Mouse (Mus musculus): ENCODE measurements around the gene Bicc1.

The Bicc1 gene

DNA sequence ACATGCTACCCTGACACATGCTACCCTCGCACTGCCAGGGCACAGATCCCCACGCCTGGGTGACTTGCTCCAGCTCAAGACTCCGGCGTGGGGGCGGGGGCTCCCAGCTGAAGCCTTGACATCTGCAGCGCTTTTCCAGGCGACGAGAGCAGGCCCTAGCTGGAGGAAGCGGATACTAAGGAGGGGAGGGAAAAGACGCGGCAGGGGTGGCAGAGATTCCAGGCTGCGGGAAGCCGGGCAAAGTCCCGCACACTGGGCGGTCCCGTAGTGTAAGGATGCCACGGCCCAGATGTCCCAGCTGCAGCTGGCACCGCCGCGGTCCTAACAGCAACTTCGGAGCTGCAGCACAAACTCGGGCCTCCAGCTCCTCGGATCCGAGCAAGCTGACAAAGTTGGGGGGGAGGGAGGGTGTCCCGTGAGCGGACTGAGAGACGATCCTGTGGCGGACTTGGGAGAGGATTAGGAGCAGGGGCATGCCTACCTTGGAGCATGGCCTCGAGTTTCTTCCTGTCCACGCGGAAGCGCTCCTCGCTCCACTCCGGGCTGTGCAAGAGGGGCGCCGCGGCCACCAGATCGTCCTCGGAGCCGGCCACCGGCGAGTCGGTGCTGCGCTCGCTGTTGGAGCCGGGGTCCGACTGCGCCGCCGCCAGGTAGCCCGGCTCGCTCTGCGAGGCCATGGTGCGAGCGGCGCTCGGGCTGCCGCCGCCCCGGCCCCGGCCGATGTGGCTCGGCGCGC, 392 bp downstream of the Bicc1 start:
- DNase-seq (ENCODE audit: low spot score), result peak; percentile 34

- no peak for DNase-seq (ENCODE audit: low spot score)
Measured at GRCm38 (mm10) chr10:71156569-71156968, 2.9 kb downstream of the Bicc1 start.

GRCm38 (mm10) chr10:71153610-71154009, 5.9 kb downstream of the Bicc1 start:
- DNase-seq (ENCODE audit: low spot score), result no peak

DNA sequence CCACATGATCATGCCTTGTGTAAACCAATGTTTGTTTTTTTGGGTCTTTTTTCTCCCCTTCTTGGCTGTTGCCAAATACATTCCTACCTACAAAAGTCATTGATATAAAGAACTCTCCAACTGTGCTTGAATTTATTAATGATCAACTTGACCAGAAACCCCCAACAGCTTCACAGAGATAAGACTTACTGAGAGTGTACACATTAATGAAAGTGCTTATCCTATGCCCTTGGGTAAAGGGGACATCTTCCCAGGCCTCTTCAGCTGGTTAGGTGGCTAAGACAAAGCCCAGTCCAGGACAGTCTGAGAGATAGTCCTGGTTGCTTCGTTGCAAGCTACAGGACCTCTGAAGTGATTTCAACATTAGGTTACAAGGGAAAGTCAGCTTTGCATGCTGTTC, 6.4 kb downstream of the Bicc1 start:
- no peak for DNase-seq (ENCODE audit: low spot score)

DNA sequence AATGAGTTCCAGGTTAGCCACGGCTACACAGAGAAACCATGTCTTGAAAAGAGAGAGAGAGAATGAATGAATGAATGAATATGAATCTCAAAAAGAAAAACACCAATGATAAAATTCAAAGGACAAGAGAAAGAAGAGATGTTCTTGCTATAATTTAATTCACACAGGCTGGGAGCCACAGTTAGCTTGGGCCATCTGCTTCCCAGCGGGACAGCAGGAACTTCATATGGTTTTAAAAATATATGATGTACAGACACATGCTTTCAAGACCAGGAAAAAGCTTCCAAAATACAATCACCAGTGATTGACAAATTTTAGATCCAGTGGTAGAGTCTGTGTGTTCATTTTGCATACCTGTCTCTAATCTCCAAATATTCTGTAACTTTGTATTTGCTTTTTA, 9.0 kb downstream of the Bicc1 start:
- no peak for DNase-seq (ENCODE audit: low spot score)

GRCm38 (mm10) chr10:71148951-71149603, 10.4 kb downstream of the Bicc1 start:
- no peak for DNase-seq (ENCODE audit: low spot score)

DNA sequence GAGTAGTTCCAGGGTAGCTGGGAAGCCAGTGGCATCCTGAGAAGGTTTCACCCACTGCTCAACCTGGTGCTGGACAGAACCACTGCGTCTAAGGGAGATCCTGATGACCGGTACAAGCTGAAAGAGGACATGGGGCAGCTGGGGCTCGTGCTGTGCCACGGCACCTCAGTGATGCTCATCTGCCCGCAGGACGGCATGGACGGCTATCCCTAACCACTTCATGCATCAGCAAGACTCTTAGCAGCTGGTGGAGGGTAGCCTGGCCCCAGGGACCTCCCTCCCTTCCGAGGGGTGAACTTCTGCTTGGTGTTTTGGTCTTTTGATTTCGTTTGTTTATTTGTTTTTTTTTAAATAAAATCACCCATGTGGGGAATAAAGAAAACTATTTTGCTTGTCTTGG, 11.3 kb downstream of the Bicc1 start:
- DNase-seq (ENCODE audit: low spot score), result no peak

DNA sequence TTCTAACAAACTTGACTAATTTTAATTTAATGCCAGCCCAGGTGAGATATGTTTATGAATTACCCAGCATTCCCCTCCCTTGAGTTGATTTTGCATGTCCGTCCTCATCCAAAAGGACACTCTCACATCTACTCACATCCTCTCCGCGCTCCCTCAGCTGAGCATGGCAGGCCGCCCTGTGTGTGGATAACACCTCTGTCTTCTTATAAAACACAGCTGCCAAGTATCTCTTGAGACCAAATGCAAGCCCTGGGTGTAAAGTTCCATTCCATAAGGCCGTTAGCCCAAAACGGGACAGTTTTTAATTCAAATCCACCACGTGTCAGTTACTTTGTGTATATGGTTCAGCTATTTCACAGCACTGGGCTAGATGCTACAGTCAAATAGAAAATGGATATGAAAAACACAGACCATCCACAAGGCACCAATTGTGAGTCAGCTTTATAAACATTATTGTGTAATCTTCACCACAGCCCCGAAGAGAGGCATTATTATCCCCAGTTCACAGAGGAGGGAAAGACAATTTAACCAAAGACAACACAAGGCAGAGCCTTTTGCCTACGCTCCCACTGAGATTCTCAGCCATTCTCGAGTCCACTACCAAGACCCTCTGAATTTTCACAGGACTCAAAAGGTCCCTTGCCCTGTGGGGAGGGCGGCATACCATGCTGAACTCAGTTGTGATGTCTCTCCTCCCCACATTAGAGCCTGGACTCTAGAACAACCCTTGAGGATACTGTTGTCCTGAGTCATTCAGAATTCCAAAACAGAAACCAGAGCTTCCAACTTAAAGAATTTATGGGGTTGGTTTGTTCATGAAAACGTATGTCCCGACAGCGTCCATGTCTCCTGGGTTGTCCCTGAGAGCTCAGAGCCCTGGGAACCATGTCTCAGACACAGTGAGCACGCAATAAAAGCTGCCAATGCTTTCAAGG, 12.6 kb downstream of the Bicc1 start:
- DNase-seq (ENCODE audit: low spot score), result no peak

DNA sequence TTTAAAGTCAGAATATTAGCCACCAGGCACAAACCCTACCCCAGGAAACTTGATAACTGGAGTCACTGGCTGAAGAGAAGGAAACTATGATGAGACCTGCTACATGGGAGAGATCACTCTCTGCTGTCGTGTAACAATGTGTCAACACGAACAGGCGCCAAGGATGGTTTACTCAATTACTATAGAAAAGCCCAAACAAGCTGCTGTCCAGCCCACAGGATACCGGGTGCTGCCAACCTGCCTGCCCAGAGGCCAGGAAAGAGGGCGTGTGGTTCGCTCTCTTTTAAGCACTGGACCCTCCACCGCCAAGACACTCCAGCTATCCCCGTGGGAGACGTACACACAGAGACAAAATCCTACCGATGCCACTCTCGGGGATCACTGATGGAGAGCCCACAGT, 13.7 kb downstream of the Bicc1 start:
- DNase-seq (ENCODE audit: low spot score), result no peak

DNA sequence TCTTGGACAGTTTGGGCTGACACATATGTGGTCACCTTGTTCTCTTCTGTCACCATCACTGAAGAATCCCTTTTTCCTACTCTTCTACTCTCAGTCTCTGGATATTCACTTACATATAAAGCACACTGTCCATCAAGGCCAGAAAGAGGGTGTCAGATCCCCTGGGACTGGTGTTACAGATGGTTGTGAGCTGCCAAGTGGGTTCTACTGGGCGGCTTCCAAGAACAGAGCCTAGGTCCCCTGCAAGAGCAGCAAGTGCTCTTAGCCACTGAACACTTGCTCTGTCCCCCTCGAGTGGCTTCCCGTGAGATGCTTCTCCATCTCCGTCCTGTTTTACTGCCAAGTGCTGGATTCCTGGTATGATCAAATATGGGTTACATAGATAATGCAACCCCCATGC, 15.3 kb downstream of the Bicc1 start:
- no peak for DNase-seq (ENCODE audit: low spot score)

GRCm38 (mm10) chr10:71142568-71142967, 16.9 kb downstream of the Bicc1 start:
- no peak for DNase-seq (ENCODE audit: low spot score)

GRCm38 (mm10) chr10:71140281-71140845, 19.1 kb downstream of the Bicc1 start:
- DNase-seq (ENCODE audit: low spot score), result no peak

DNA sequence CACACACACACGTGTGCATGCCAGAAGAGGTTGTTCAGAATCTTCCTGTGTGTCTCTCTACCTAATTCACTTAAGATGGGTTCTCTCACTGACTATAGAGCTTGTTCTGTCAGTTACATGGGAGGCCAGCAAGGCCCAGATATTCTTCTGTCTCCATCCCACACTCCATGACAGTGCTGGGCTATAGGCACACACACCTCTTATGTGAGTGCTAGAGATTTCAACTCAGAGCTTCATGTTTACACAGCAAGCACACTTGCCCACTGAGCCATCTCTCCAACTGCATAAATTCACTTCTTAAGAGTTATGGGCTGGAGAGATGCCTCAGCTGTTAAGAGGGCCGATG, 20.7 kb downstream of the Bicc1 start:
- no peak for DNase-seq (ENCODE audit: low spot score)

GRCm38 (mm10) chr10:71138132-71138851, 21.2 kb downstream of the Bicc1 start:
- no peak for DNase-seq (ENCODE audit: low spot score)

DNA sequence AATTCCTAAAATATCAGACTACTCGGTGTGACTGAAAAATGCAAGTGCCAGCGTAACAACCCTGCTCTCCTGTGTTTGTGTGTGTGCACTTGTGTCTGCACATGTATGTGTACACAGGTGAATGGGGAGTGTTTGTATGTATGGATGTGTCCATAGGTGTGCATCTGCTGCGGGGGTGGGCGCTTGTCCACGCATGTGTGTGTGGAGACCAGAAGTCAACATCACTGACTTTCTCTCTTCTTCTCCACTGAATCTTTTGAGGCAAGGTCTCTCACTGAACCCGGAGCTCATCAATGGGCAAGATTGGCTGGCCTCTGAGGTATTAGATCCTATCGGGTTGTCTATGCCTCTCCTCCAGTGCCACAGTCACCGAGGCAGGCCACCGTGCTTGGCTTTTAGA, 21.9 kb downstream of the Bicc1 start:
- no peak for DNase-seq (ENCODE audit: low spot score)

GRCm38 (mm10) chr10:71131333-71131732, 28.2 kb downstream of the Bicc1 start:
- DNase-seq (ENCODE audit: low spot score), result no peak

GRCm38 (mm10) chr10:71130261-71130660, 29.2 kb downstream of the Bicc1 start:
- DNase-seq (ENCODE audit: low spot score), result no peak

DNA sequence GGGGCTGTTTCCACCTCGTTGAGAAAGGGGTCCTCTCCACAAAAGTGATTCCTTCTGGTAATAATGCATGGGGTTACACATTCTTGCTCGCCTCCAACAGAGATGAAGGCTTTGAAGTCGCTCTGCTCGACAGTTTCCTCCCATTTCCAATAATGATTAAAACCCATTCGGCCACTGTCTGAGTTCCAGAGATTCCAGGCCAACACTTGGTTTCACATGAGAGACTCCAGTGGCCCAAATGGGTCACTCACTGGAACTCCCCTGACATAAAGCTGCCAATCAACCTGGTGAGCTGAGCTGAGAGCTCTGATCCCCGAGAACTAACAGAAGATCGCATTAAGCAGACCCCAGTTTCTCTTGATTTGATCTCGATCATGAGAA, 31.6 kb downstream of the Bicc1 start:
- no peak for DNase-seq (ENCODE audit: low spot score)

DNA sequence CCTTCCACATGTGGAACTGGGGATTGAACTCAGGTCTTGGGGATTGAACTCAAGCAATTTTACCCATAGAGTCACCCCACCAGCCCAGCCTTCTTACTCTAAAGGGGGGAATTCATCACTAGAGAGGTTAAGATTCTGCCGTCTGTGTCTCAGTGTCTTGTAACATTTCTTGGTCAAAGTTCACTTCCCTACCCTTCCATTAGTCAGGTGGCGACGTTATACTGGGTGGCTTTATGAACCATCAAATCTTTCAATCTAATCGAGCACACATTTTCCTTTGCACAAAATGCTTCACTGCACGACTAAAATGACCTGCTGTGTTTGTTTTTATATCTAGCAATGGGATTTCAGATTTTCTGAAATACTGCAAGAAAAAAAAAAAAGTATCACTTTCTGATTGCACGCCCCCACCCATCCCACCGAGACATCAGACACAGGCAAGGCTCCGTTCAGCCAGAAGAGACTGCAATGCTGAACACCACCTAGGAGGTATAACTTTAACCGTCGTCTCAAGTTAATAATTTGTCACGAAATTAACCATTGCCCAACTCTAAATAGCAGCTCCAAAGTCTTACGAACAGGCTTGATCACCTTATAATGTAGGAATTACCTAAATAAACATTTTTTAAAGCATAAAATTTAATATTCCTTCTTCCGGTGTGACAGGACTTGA, 32.1 kb downstream of the Bicc1 start:
- no peak for DNase-seq (ENCODE audit: low spot score)

DNA sequence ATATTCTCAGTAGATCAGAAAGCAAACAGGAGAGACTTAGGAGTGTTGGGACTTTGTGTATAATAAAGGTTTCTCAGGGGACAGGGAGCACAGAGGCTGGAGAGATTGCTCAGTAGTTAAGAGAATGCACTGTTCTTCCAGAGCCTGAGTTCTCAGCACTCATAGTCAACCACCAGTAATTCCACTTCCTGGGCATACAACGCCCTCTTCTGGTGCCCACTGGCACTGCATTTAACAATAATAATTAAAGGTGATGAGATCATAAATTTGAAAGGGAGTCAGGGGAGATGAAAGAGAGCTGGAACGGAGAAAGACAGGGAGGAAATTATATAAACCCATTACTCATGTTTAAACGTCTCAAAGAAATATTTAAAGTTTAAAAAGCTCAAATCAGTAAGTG, 35.5 kb downstream of the Bicc1 start:
- no peak for DNase-seq (ENCODE audit: low spot score)

GRCm38 (mm10) chr10:71123395-71123794, 36.1 kb downstream of the Bicc1 start:
- DNase-seq (ENCODE audit: low spot score), result no peak
